Mouse (Mus musculus): ENCODE measurements around the gene Exoc3l4. TPM values are rescaled to one million over a fixed set of nuclear protein-coding genes. Genes with fewer than 3 reads are reported as not detected.

Gene Exoc3l4
- polyA plus RNA-seq, 1 experiment, result 36.2 TPM

- H3K36me3 ChIP-seq (ENCODE audit: control insufficient read depth, insufficient read depth, low read length), result no peaks in the 10 kb centered on the region
- TF ChIP-seq CTCF (IDR thresholded peaks at IDR 0.05; ENCODE audit: extremely low read depth, insufficient read depth, insufficient read length, insufficient replicate concordance) (no peak), POLR2A (IDR thresholded peaks at IDR 0.05; ENCODE audit: low read depth, low read length) (no peak)
- 0 out of 2 replicates have a peak overlapping the region, but pooled peaks have one; percentile 22 for H3K27ac ChIP-seq (ENCODE audit: insufficient read depth, low read length)
- no peak overlapping the region for H3K4me3 ChIP-seq (ENCODE audit: extremely low read depth, insufficient read depth, insufficient read length)
- peaks cover 3% of the 10 kb centered on the region; the same call in 1 of the 2 replicates for H3K27me3 ChIP-seq (ENCODE audit: control insufficient read depth, insufficient read depth, low read length)
- H3K4me1 ChIP-seq (ENCODE audit: control insufficient read depth, insufficient read depth, insufficient read length), result peaks cover 13% of the 10 kb centered on the region
- 30% methylated on average over 5 of the region's 5 CpGs for WGBS
- no peak for DNase-seq (ENCODE audit: low read depth in 1 of 2, low spot score in 2 of 2)
Measured at GRCm38 (mm10) chr12:111432751-111433331, 16.0 kb downstream of the Exoc3l4 start.

- no peaks in the 10 kb centered on the region for H3K36me3 ChIP-seq (ENCODE audit: control insufficient read depth, insufficient read depth, low read length)
- 80% methylated on average over 7 of the region's 7 CpGs for WGBS
- no peak for TF ChIP-seq POLR2A (IDR thresholded peaks at IDR 0.05; ENCODE audit: low read depth, low read length)
- no peak for TF ChIP-seq CTCF (IDR thresholded peaks at IDR 0.05; ENCODE audit: extremely low read depth, insufficient read depth, insufficient read length, insufficient replicate concordance)
- no peak overlapping the region for H3K4me3 ChIP-seq (ENCODE audit: extremely low read depth, insufficient read depth, insufficient read length)
- peaks cover 10% of the 10 kb centered on the region for H3K4me1 ChIP-seq (ENCODE audit: control insufficient read depth, insufficient read depth, insufficient read length)
- no peak for DNase-seq (ENCODE audit: low read depth in 1 of 2, low spot score in 2 of 2)
- peaks cover 3% of the 10 kb centered on the region; the same call in 1 of the 2 replicates for H3K27me3 ChIP-seq (ENCODE audit: control insufficient read depth, insufficient read depth, low read length)
- 0 out of 2 replicates have a peak overlapping the region, but pooled peaks have one; percentile 1 for H3K27ac ChIP-seq (ENCODE audit: insufficient read depth, low read length)
Measured at GRCm38 (mm10) chr12:111434164-111434744, 17.4 kb downstream of the Exoc3l4 start.

- WGBS, result 42% methylated on average over 8 of the region's 8 CpGs
- no peak for TF ChIP-seq POLR2A (IDR thresholded peaks at IDR 0.05; ENCODE audit: low read depth, low read length)
- no peak for TF ChIP-seq CTCF (IDR thresholded peaks at IDR 0.05; ENCODE audit: extremely low read depth, insufficient read depth, insufficient read length, insufficient replicate concordance)
- H3K27me3 ChIP-seq (ENCODE audit: control insufficient read depth, insufficient read depth, low read length), result no peaks in the 10 kb centered on the region; the same call in 1 of the 2 replicates
- H3K27ac ChIP-seq (ENCODE audit: insufficient read depth, low read length), result 0 out of 2 replicates have a peak overlapping the region, but pooled peaks have one; percentile 1
- no peak overlapping the region for H3K4me3 ChIP-seq (ENCODE audit: extremely low read depth, insufficient read depth, insufficient read length)
- H3K36me3 ChIP-seq (ENCODE audit: control insufficient read depth, insufficient read depth, low read length), result no peaks in the 10 kb centered on the region
- DNase-seq (ENCODE audit: low read depth in 1 of 2, low spot score in 2 of 2), result no peak
- H3K4me1 ChIP-seq (ENCODE audit: control insufficient read depth, insufficient read depth, insufficient read length), result peaks cover 6% of the 10 kb centered on the region; the same call in 1 of the 2 replicates
Measured at GRCm38 (mm10) chr12:111434745-111435327, 18.0 kb downstream of the Exoc3l4 start.

DNA sequence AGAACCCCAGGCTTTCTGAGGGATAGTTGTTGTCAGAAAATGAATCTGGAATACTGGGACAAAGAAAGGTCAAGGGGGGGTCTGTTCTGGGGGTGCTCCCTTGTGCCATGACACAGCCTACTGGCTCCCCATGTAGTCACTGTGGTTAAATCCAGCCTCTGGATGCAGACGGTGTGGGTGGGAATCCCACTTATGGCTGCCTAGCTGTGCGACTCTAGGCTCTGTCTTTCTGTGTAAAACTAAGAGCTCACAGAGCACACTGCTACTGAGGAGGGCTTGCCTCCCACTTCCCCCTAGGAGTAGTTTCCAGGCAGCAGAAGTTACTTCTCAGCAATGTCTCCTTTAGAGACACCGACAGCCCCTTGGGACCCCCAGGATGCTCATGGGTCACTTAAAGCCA lies 19.4 kb downstream of the Exoc3l4 start:
- Histone ChIP-seq H3K27ac (ENCODE audit: insufficient read depth, low read length) (peak overlapping the region; percentile 57; the same call in 1 of the 2 replicates), H3K36me3 (ENCODE audit: control insufficient read depth, insufficient read depth, low read length) (no peaks in the 10 kb centered on the region), H3K4me3 (ENCODE audit: extremely low read depth, insufficient read depth, insufficient read length) (no peak overlapping the region), H3K27me3 (ENCODE audit: control insufficient read depth, insufficient read depth, low read length) (no peaks in the 10 kb centered on the region), H3K4me1 (ENCODE audit: control insufficient read depth, insufficient read depth, insufficient read length) (no peaks in the 10 kb centered on the region; the same call in 1 of the 2 replicates)
- 66% methylated on average over 3 of the region's 3 CpGs for WGBS
- TF ChIP-seq POLR2A (IDR thresholded peaks at IDR 0.05; ENCODE audit: low read depth, low read length) (no peak), CTCF (IDR thresholded peaks at IDR 0.05; ENCODE audit: extremely low read depth, insufficient read depth, insufficient read length, insufficient replicate concordance) (no peak)
- no peak for DNase-seq (ENCODE audit: low read depth in 1 of 2, low spot score in 2 of 2)

GRCm38 (mm10) chr12:111436640-111437039 lies 19.8 kb downstream of the Exoc3l4 start:
- Histone ChIP-seq H3K27me3 (ENCODE audit: control insufficient read depth, insufficient read depth, low read length) (no peaks in the 10 kb centered on the region), H3K4me1 (ENCODE audit: control insufficient read depth, insufficient read depth, insufficient read length) (no peaks in the 10 kb centered on the region; the same call in 1 of the 2 replicates), H3K27ac (ENCODE audit: insufficient read depth, low read length) (peak overlapping the region; percentile 57), H3K4me3 (ENCODE audit: extremely low read depth, insufficient read depth, insufficient read length) (no peak overlapping the region), H3K36me3 (ENCODE audit: control insufficient read depth, insufficient read depth, low read length) (no peaks in the 10 kb centered on the region)
- TF ChIP-seq CTCF (IDR thresholded peaks at IDR 0.05; ENCODE audit: extremely low read depth, insufficient read depth, insufficient read length, insufficient replicate concordance) (no peak), POLR2A (IDR thresholded peaks at IDR 0.05; ENCODE audit: low read depth, low read length) (no peak)
- no peak for DNase-seq (ENCODE audit: low read depth in 1 of 2, low spot score in 2 of 2)
- 73% methylated on average over 8 of the region's 8 CpGs for WGBS

DNA sequence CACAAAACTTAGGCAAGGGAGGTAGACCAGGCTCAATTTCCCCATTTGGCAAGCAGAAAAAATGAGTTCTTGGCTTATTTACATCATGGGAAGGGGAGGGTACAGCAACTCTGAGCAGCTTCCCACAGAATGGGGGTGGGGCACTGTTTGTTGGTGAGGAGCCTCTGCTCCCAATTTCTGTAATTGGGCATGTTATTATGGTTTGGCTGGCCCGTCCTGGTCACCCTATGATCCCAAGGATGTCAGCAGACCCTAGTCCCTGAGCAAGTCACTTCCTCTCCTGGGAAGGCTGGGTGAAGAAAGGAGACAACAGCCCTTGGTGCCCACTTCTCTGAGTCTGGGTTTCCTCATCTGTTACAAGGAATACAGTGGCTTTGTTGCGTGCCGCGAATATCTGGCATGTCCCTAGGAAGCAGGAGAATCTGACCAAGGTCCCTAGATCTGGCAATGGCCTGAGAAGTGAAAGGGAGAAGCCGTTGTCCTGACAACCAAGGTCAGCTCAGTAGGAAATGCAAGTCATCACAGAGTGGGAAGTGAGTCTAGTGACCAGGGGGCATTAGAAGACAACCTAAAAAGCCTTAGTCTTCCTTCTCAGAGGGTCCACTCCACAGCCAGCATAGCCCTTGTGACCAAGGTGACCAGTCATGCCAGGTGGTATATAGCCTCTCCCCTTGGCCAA lies 20.5 kb downstream of the Exoc3l4 start:
- no peak for TF ChIP-seq CTCF (IDR thresholded peaks at IDR 0.05; ENCODE audit: extremely low read depth, insufficient read depth, insufficient read length, insufficient replicate concordance)
- no peak for TF ChIP-seq POLR2A (IDR thresholded peaks at IDR 0.05; ENCODE audit: low read depth, low read length)
- H3K4me3 ChIP-seq (ENCODE audit: extremely low read depth, insufficient read depth, insufficient read length), result no peak overlapping the region
- H3K4me1 ChIP-seq (ENCODE audit: control insufficient read depth, insufficient read depth, insufficient read length), result no peaks in the 10 kb centered on the region; the same call in 1 of the 2 replicates
- no peak for DNase-seq (ENCODE audit: low read depth in 1 of 2, low spot score in 2 of 2)
- 21% methylated on average over 5 of the region's 5 CpGs for WGBS
- H3K36me3 ChIP-seq (ENCODE audit: control insufficient read depth, insufficient read depth, low read length), result no peaks in the 10 kb centered on the region
- H3K27me3 ChIP-seq (ENCODE audit: control insufficient read depth, insufficient read depth, low read length), result no peaks in the 10 kb centered on the region
- H3K27ac ChIP-seq (ENCODE audit: insufficient read depth, low read length), result peak overlapping the region; percentile 57
